Mouse (Mus musculus) heart, adult 2 months (tissue): ENCODE measurements around the gene Hist2h2ab.

Experiments
- CTCF ChIP-seq: fragments of 200-600 bp; IDR thresholded peaks from 2 replicates; pipeline ENCODE4 v1.8.1; 2022; ENCODE audit warnings: antibody characterized with exemption, mild to moderate bottlenecking, moderate library complexity
- POLR2A ChIP-seq: fragments of 200-500 bp; IDR thresholded peaks from 2 replicates; pipeline ENCODE4 v1.6.1; 2011; ENCODE audit warnings: mild to moderate bottlenecking, low read depth, low read length, control low read depth; ENCODE audit not compliant: insufficient read depth

DNA sequence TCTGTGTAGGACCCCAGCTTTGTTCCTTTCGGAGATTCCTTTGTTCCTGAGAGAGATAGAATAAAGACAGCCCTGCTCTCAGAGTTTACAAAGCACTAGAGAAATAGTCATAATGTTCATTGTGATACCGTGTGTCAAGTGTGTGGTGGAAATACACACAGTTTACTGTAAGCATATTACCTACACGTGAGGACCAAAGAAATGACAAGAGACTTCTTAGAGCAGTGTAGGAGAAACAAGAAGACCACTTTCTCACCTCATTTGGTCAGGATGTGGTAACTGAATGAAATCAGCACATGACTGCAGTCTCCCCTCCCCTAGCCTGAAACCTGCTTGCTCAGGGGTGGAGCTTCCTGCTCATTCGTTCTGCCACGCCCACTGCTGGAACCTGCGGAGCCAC, 21.5 kb upstream of the Hist2h2ab start:
- TF ChIP-seq CTCF (no peak), POLR2A (no peak)
